Mouse (Mus musculus): ENCODE measurements around the gene Gm20822. TPM values are rescaled to one million over a fixed set of nuclear protein-coding genes. Genes with fewer than 3 reads are reported as not detected.
"Not testable (repeated sequence)": the region's sequence is repeated elsewhere in the genome, so short reads cannot be mapped to it uniquely, and the experiment has no call there.

Gm20822 gene
- not detected in 2 replicates for polyA plus RNA-seq (2012; ENCODE audit: insufficient read depth, insufficient read length, missing spikeins)

- not testable (repeated sequence) for H3K27ac ChIP-seq (ENCODE audit: insufficient read depth, low read depth, low read length); H3K4me3 ChIP-seq (ENCODE audit: insufficient read depth, low read length); H3K4me1 ChIP-seq (ENCODE audit: control insufficient read depth, insufficient read depth, low read length)
Measured at GRCm38 (mm10) chrY:15884671-15885070, at the start of gene Gm20822. Gene Gm20822 (minus strand): TSS chrY:15884771.
